16 mouse cellular contexts compared by ENCODE assay signal in the genomic region with DNA sequence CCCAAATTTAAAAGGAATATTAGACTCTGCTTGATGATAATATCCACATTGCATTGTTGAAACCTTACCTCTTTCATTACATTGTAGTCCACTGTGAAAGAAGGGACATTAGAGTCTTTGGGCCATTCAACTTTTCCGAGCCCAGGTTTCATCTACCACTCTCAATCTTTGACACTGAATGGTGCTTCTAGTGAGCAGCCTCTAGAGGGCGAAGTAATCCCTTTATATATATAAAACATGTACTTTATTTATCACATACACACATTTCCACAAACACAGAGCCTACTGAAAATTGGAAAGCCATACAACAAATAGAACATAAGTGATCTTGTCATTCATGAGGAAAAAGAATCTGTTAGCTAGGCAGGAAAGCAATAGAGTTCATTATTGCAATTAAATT.
A peak's percentile ranks its signal among the peaks of the same experiment; 100 is the strongest.
DNase-seq lines count a peak whose midpoint lies in the region; ATAC-seq and TF ChIP-seq lines count a peak whose summit lies in the region.
"Had no signal": no experiment of that assay in that cellular context is flagged by ENCODE, and none has a peak within 500 bp of the region (broad histone marks: within the 10 kb centered on the region; RNA-seq: fewer than 3 reads in every experiment).

No protein-coding gene starts in this region.

- no peak overlapping the region for H3K4me3 ChIP-seq in forebrain, postnatal 0 days (ENCODE audit: low read depth, low read length)
- no peak overlapping the region for H3K4me3 ChIP-seq in forebrain, embryonic 11.5 days (ENCODE audit: low read depth, low read length)
- H3K4me3 ChIP-seq: embryonic facial prominence, embryonic 13.5 days; hindbrain, embryonic 10.5 days; limb, embryonic 13.5 days had no signal

- no peaks in the 10 kb centered on the region for H3K4me1 ChIP-seq in forebrain, postnatal 0 days (ENCODE audit: insufficient read depth)
- H3K4me1 ChIP-seq in forebrain, embryonic 11.5 days (replicated peaks; ENCODE audit: control insufficient read depth, insufficient read depth, low read length), result no peaks in the 10 kb centered on the region
- H3K4me1 ChIP-seq: embryonic facial prominence, embryonic 13.5 days; hindbrain, embryonic 10.5 days; limb, embryonic 13.5 days had no signal

- H3K27ac ChIP-seq in forebrain, postnatal 0 days (ENCODE audit: low read depth, low read length), result no peak overlapping the region
- no peak overlapping the region for H3K27ac ChIP-seq in forebrain, embryonic 11.5 days (ENCODE audit: low read depth, low read length)
- H3K27ac ChIP-seq: embryonic facial prominence, embryonic 13.5 days; hindbrain, embryonic 10.5 days; limb, embryonic 13.5 days had no signal

- ATAC-seq in forebrain, postnatal 0 days, result no peak
- ATAC-seq in forebrain, embryonic 11.5 days (replicated peaks; ENCODE audit: low FRiP score), result no peak
- no peak for ATAC-seq in granulocyte monocyte progenitor cell, adult 5-6 weeks (replicated peaks; ENCODE audit: poor library complexity, severe bottlenecking)
- ATAC-seq: activated CD4-positive, CD25-positive, alpha-beta regulatory T cell, adult 4 months had no signal

- H3K27me3 ChIP-seq in forebrain, postnatal 0 days (ENCODE audit: insufficient read depth, low read length), result no peaks in the 10 kb centered on the region
- no peaks in the 10 kb centered on the region for H3K27me3 ChIP-seq in forebrain, embryonic 11.5 days (ENCODE audit: control insufficient read depth, insufficient read depth, low read length)
- H3K27me3 ChIP-seq: CH12.LX; embryonic facial prominence, embryonic 13.5 days; limb, embryonic 13.5 days had no signal

- DNase-seq in forebrain, postnatal 0 days, result peak; percentile 5
- no peak for DNase-seq in forebrain, embryonic 11.5 days (ENCODE audit: low spot score)
- peak; percentile 3 for DNase-seq in layer of hippocampus, adult 11-12 months (ENCODE audit: low spot score)
- no peak for DNase-seq in layer of hippocampus, adult 9-10 months (ENCODE audit: low spot score)
- peak; percentile 8 for DNase-seq in 416B (ENCODE audit: low read depth)
- peak; percentile 2 for DNase-seq in ZHBTc4 (ENCODE audit: low read depth, low spot score)
- DNase-seq in adrenal gland, adult 18-20 months (ENCODE audit: low spot score in 2 of 2), result no peak
- DNase-seq: layer of hippocampus, adult 9-11 months; lung, postnatal 10 days; thymus, postnatal 36 days had no signal

- no peak overlapping the region for H3K4me2 ChIP-seq in forebrain, postnatal 0 days (ENCODE audit: low read depth)
- H3K4me2 ChIP-seq in forebrain, embryonic 11.5 days (ENCODE audit: low read depth, low read length, severe bottlenecking), result no peak overlapping the region
- H3K4me2 ChIP-seq: embryonic facial prominence, embryonic 13.5 days; limb, embryonic 13.5 days had no signal

- H3K36me3 ChIP-seq in forebrain, postnatal 0 days (ENCODE audit: insufficient read depth), result no peaks in the 10 kb centered on the region
- H3K36me3 ChIP-seq in forebrain, embryonic 11.5 days (ENCODE audit: control insufficient read depth, insufficient read depth, low read length), result no peaks in the 10 kb centered on the region
- H3K36me3 ChIP-seq: embryonic facial prominence, embryonic 13.5 days; hindbrain, embryonic 10.5 days; limb, embryonic 13.5 days had no signal

- TF ChIP-seq CTCF in forebrain, postnatal 0 days (IDR thresholded peaks at IDR 0.05; ENCODE audit: low read depth), result 0 out of 2 replicates have a peak, but pooled peaks have one; percentile 24

- no peaks in the 10 kb centered on the region for H3K9me3 ChIP-seq in forebrain, postnatal 0 days (ENCODE audit: low read length)
- H3K9me3 ChIP-seq in forebrain, embryonic 11.5 days (ENCODE audit: control insufficient read depth, low read length), result no peaks in the 10 kb centered on the region
- H3K9me3 ChIP-seq: embryonic facial prominence, embryonic 13.5 days; hindbrain, embryonic 10.5 days; limb, embryonic 13.5 days had no signal

- no peak overlapping the region for H3K9ac ChIP-seq in forebrain, postnatal 0 days
- H3K9ac ChIP-seq in forebrain, embryonic 11.5 days (ENCODE audit: low read length), result no peak overlapping the region
- H3K9ac ChIP-seq: embryonic facial prominence, embryonic 13.5 days; limb, embryonic 13.5 days had no signal

- 31% methylated on average over 2 of the region's 2 CpGs for WGBS in forebrain, postnatal 0 days
- WGBS in forebrain, embryonic 11.5 days, result 29% methylated on average over 2 of the region's 2 CpGs

Comparison
In these comparisons a context has a peak if more than half of its experiments do, and no peak if none do; other contexts are left out.
1. DNase-seq: peak in forebrain, postnatal 0 days (single experiment), layer of hippocampus, adult 11-12 months (single experiment), 416B (single experiment) and ZHBTc4 (single experiment); none in forebrain, embryonic 11.5 days (single experiment), layer of hippocampus, adult 9-10 months (single experiment) and adrenal gland, adult 18-20 months (0 of 2).